ENCODE assay signal across 14 mouse cellular contexts in genomic region chr16:46581115-46581514, GRCm38 (mm10).
DNase-seq lines count a peak whose midpoint lies in the region; ATAC-seq and TF ChIP-seq lines count a peak whose summit lies in the region.
"Had no signal": no experiment of that assay in that cellular context is flagged by ENCODE, and none has a peak within 500 bp of the region (broad histone marks: within the 10 kb centered on the region; RNA-seq: fewer than 3 reads in every experiment).

No protein-coding gene starts in this region.

- no peak for ATAC-seq in inflammation-experienced regulatory T-cells, adult 6 months
- ATAC-seq: liver, postnatal 0 days had no signal

- DNase-seq in gastrocnemius, adult 2 months = peak; percentile 22
- DNase-seq in gastrocnemius, postnatal 10 days = no peak
- peak; percentile 43 to 86 for DNase-seq in frontal cortex, postnatal 36 days (ENCODE audit: low spot score in 2 of 2)
- DNase-seq in heart, postnatal 4 days = peak; percentile 26
- DNase-seq in right cerebral cortex, postnatal 25 days = peak; percentile 14
- no peak for DNase-seq in T-cell, adult 2 months (ENCODE audit: low spot score)
- no peak for DNase-seq in kidney, adult 18-20 months
- DNase-seq: gastrocnemius, postnatal 14 days; kidney, postnatal 36 days; liver, postnatal 0 days; thymus, postnatal 36 days had no signal

- intact Hi-C loops in gastrocnemius, adult 2 months (cut with DNase I) = no loop called here

- TF ChIP-seq CTCF in gastrocnemius, adult 2 months (IDR thresholded peaks at IDR 0.05) = no peak

- H3K27ac ChIP-seq in gastrocnemius, adult 2 months = no peak overlapping the region
- H3K27ac ChIP-seq: embryonic facial prominence, embryonic 15.5 days; limb, embryonic 10.5 days had no signal

- no peak overlapping the region for H3K4me3 ChIP-seq in gastrocnemius, adult 2 months
- H3K4me3 ChIP-seq: embryonic facial prominence, embryonic 15.5 days; limb, embryonic 10.5 days had no signal

Comparison
In these comparisons a context has a peak if more than half of its experiments do, and no peak if none do; other contexts are left out.
1. DNase-seq: peak in gastrocnemius, adult 2 months (single experiment), frontal cortex, postnatal 36 days (2 of 2), heart, postnatal 4 days (single experiment) and right cerebral cortex, postnatal 25 days (single experiment); none in gastrocnemius, postnatal 10 days (single experiment), T-cell, adult 2 months (single experiment) and kidney, adult 18-20 months (single experiment).